Mouse (Mus musculus): ENCODE measurements around the gene Glb1l.
A peak's percentile ranks its signal among the peaks of the same experiment; 100 is the strongest.

Glb1l gene

GRCm38 (mm10) chr1:75208967-75209678, 1.5 kb downstream of the Glb1l start:
- peak in 1 of 2 experiments; percentile 52 for DNase-seq (ENCODE audit: low spot score in 2 of 2)

GRCm38 (mm10) chr1:75201236-75201635, 9.4 kb downstream of the Glb1l start:
- no peak for DNase-seq (ENCODE audit: low spot score in 2 of 2)

GRCm38 (mm10) chr1:75192452-75192851, 18.2 kb downstream of the Glb1l start:
- DNase-seq (ENCODE audit: low spot score in 2 of 2): no peak

- DNase-seq (ENCODE audit: low spot score in 2 of 2): peak; percentile 97 to 99
Measured at GRCm38 (mm10) chr1:75191622-75192402, 18.8 kb downstream of the Glb1l start, which contains the start of the genes Ankzf1 and Atg9a. Gene Ankzf1 (plus strand): TSS chr1:75192151. Gene Atg9a (minus strand): TSS chr1:75192196.

- DNase-seq (ENCODE audit: low spot score in 2 of 2): no peak
Measured at GRCm38 (mm10) chr1:75191258-75191621, 19.4 kb downstream of the Glb1l start.

GRCm38 (mm10) chr1:75190577-75190976, 20.0 kb downstream of the Glb1l start:
- DNase-seq (ENCODE audit: low spot score in 2 of 2): no peak

GRCm38 (mm10) chr1:75187914-75188483, 22.6 kb downstream of the Glb1l start:
- DNase-seq (ENCODE audit: low spot score in 2 of 2): no peak

GRCm38 (mm10) chr1:75187126-75187525, 23.5 kb downstream of the Glb1l start:
- DNase-seq (ENCODE audit: low spot score in 2 of 2): no peak

- no peak for DNase-seq (ENCODE audit: low spot score in 2 of 2)
Measured at GRCm38 (mm10) chr1:75185495-75185894, 25.1 kb downstream of the Glb1l start.

- DNase-seq (ENCODE audit: low spot score in 2 of 2): no peak
Measured at GRCm38 (mm10) chr1:75182160-75182559, 28.5 kb downstream of the Glb1l start.

- DNase-seq (ENCODE audit: low spot score in 2 of 2): no peak
Measured at GRCm38 (mm10) chr1:75181377-75181870, 29.2 kb downstream of the Glb1l start.

GRCm38 (mm10) chr1:75180741-75181140, 29.9 kb downstream of the Glb1l start:
- no peak for DNase-seq (ENCODE audit: low spot score in 2 of 2)

GRCm38 (mm10) chr1:75180105-75180590, 30.5 kb downstream of the Glb1l start, which contains the start of gene Abcb6:
Gene Abcb6 (minus strand): TSS chr1:75180392.
- peak; percentile 96 to 98 for DNase-seq (ENCODE audit: low spot score in 2 of 2)

GRCm38 (mm10) chr1:75179334-75180104, 31.1 kb downstream of the Glb1l start:
- DNase-seq (ENCODE audit: low spot score in 2 of 2): peak; percentile 80 to 83

GRCm38 (mm10) chr1:75168472-75169464, 41.8 kb downstream of the Glb1l start, which contains the start of gene Zfand2b:
Gene Zfand2b (plus strand): TSS chr1:75168646.
- DNase-seq (ENCODE audit: low spot score in 2 of 2): peak; percentile 97

- DNase-seq (ENCODE audit: low spot score in 2 of 2): peak in 1 of 2 experiments; percentile 27
Measured at GRCm38 (mm10) chr1:75168093-75168471, 42.5 kb downstream of the Glb1l start.

- DNase-seq (ENCODE audit: low spot score in 2 of 2): no peak
Measured at GRCm38 (mm10) chr1:75160256-75160617, 50.4 kb downstream of the Glb1l start.

- DNase-seq (ENCODE audit: low spot score in 2 of 2): no peak
Measured at GRCm38 (mm10) chr1:75159540-75160255, 50.9 kb downstream of the Glb1l start.

- no peak for DNase-seq (ENCODE audit: low spot score in 2 of 2)
Measured at GRCm38 (mm10) chr1:75158990-75159389, 51.6 kb downstream of the Glb1l start.

All from right cerebral cortex, postnatal 10 days (tissue).